Mouse (Mus musculus) heart, embryonic 16.5 days (tissue): ENCODE results near the gene Foxn3. TPM values are rescaled to one million over a fixed set of nuclear protein-coding genes. Genes with fewer than 3 reads are reported as not detected.

Experiments
- ATAC-seq: fragments of 200-750 bp; cut with Nextera tagmentation; replicated peaks from 2 replicates; pipeline ENCODE4 v1.8.0; 2017; ENCODE audit warnings: moderate number of reproducible peaks; ENCODE audit not compliant: insufficient read depth, low FRiP score; ENCODE audit errors: extremely low read depth
- H3K27ac ChIP-seq: fragments of 300-500 bp; sonication (generic); 2 replicates; pipeline ENCODE4 v1.5.1; 2014; ENCODE audit warnings: mild to moderate bottlenecking, low read length, control low read depth, moderate library complexity
- H3K27me3 ChIP-seq: fragments of 300-500 bp; sonication (generic); 2 replicates; pipeline ENCODE4 v1.6.1; 2014; ENCODE audit warnings: low read length, mixed read lengths; ENCODE audit not compliant: control insufficient read depth, insufficient read depth
- H3K36me3 ChIP-seq: fragments of 300-500 bp; sonication (generic); 2 replicates; pipeline ENCODE4 v1.6.1; 2014; ENCODE audit not compliant: control insufficient read depth, insufficient read depth
- H3K4me1 ChIP-seq: fragments of 300-500 bp; sonication (generic); 2 replicates; pipeline ENCODE4 v1.6.1; 2014; ENCODE audit warnings: low read length, mixed read lengths; ENCODE audit not compliant: control insufficient read depth, insufficient read depth
- H3K4me2 ChIP-seq: fragments of 300-500 bp; sonication (generic); 2 replicates; pipeline ENCODE4 v1.6.1; 2014; ENCODE audit warnings: low read depth, mild to moderate bottlenecking, control low read depth, low read length
- H3K4me3 ChIP-seq: fragments of 300-500 bp; sonication (generic); 2 replicates; pipeline ENCODE4 v1.5.1; 2014; ENCODE audit warnings: mild to moderate bottlenecking, control low read depth, low read length
- H3K9ac ChIP-seq: fragments of 300-500 bp; sonication (generic); 2 replicates; pipeline ENCODE4 v1.6.1; 2014; ENCODE audit warnings: low read length, control low read depth
- H3K9me3 ChIP-seq: fragments of 300-500 bp; sonication (generic); replicated peaks from 2 replicates; pipeline ENCODE4 v1.6.1; 2016; ENCODE audit warnings: low read length; ENCODE audit not compliant: control insufficient read depth
- WGBS: fragments of 180-500 bp; shearing (Covaris S2); extraction: QIAGEN DNeasy Blood & Tissue Kit; methylation state at CpG from one replicate; pipeline ENCODE4 v1.1.7; 2014; 5-methylcytosine and 5-hydroxymethylcytosine counted together
- polyA plus RNA-seq: library from polyadenylated mRNA; unstranded; fragments of >200 nt; fragmentation: Nextera tagmentation; extraction: Ambion mirVana; gene quantifications from 2 replicates; pipeline ENCODE4 v1.2.1, GENCODE M21; 2015

Gene Foxn3
- polyA plus RNA-seq, 1 experiment from 2014 or later: 52.1 TPM

GRCm38 (mm10) chr12:99303581-99303980, 259.8 kb downstream of the Foxn3 start:
- Histone ChIP-seq H3K27me3 (no peaks in the 10 kb centered on the region), H3K27ac (no peak overlapping the region), H3K4me2 (no peak overlapping the region), H3K36me3 (no peaks in the 10 kb centered on the region), H3K9ac (no peak overlapping the region), H3K4me1 (peaks cover 32% of the 10 kb centered on the region), H3K9me3 (no peaks in the 10 kb centered on the region), H3K4me3 (no peak overlapping the region)
- ATAC-seq: no peak
- WGBS: 60% methylated on average over 6 of the region's 6 CpGs

DNA sequence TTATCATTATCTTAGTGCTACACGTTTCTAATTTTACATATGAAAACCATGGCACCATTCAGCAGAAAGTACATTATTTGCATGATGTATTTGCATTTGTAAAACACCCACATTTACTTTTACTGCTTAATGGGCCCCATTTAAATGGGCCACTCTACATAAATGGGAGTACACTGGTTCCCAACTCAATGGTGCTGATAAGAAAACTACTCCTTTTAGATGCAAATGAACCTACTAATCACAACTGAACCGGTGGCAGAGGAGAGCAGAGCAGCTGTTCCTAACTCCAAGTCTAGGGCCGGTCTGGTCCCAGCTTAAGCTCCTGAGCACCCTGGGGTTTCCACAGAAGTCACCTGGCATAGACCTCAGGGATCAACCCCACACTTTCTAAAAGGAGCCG, 263.5 kb downstream of the Foxn3 start:
- H3K4me3 ChIP-seq: no peak overlapping the region
- H3K9me3 ChIP-seq: no peaks in the 10 kb centered on the region
- H3K36me3 ChIP-seq: no peaks in the 10 kb centered on the region
- H3K27me3 ChIP-seq: no peaks in the 10 kb centered on the region
- H3K9ac ChIP-seq: no peak overlapping the region
- H3K27ac ChIP-seq: no peak overlapping the region
- ATAC-seq: no peak
- peaks cover 14% of the 10 kb centered on the region for H3K4me1 ChIP-seq
- H3K4me2 ChIP-seq: no peak overlapping the region
- 47% methylated on average over 4 of the region's 4 CpGs for WGBS

GRCm38 (mm10) chr12:99298851-99299600, 264.4 kb downstream of the Foxn3 start:
- no peak overlapping the region for H3K4me3 ChIP-seq
- H3K9me3 ChIP-seq: no peaks in the 10 kb centered on the region
- H3K4me1 ChIP-seq: peaks cover 22% of the 10 kb centered on the region
- no peak overlapping the region for H3K4me2 ChIP-seq
- ATAC-seq: no peak
- H3K27ac ChIP-seq: no peak overlapping the region
- H3K9ac ChIP-seq: no peak overlapping the region
- 54% methylated on average over 12 of the region's 12 CpGs for WGBS
- no peaks in the 10 kb centered on the region for H3K36me3 ChIP-seq
- no peaks in the 10 kb centered on the region for H3K27me3 ChIP-seq

- peaks cover 26% of the 10 kb centered on the region for H3K4me1 ChIP-seq
- no peak overlapping the region for H3K4me3 ChIP-seq
- 57% methylated on average over 6 of the region's 6 CpGs for WGBS
- H3K36me3 ChIP-seq: no peaks in the 10 kb centered on the region
- no peaks in the 10 kb centered on the region for H3K9me3 ChIP-seq
- no peak for ATAC-seq
- H3K27ac ChIP-seq: no peak overlapping the region
- no peaks in the 10 kb centered on the region for H3K27me3 ChIP-seq
- no peak overlapping the region for H3K4me2 ChIP-seq
- no peak overlapping the region for H3K9ac ChIP-seq
Measured at GRCm38 (mm10) chr12:99298242-99298641, 265.1 kb downstream of the Foxn3 start.

- Histone ChIP-seq H3K36me3 (no peaks in the 10 kb centered on the region), H3K4me3 (no peak overlapping the region), H3K4me2 (no peak overlapping the region), H3K9me3 (no peaks in the 10 kb centered on the region), H3K27ac (no peak overlapping the region), H3K4me1 (peaks cover 31% of the 10 kb centered on the region), H3K9ac (no peak overlapping the region), H3K27me3 (no peaks in the 10 kb centered on the region)
- ATAC-seq: no peak
- 80% methylated on average over 2 of the region's 2 CpGs for WGBS
Measured at GRCm38 (mm10) chr12:99297792-99298191, 265.6 kb downstream of the Foxn3 start.

GRCm38 (mm10) chr12:99293532-99293931, 269.9 kb downstream of the Foxn3 start:
- Histone ChIP-seq H3K9me3 (no peaks in the 10 kb centered on the region), H3K36me3 (no peaks in the 10 kb centered on the region), H3K4me1 (peaks cover 23% of the 10 kb centered on the region), H3K27me3 (no peaks in the 10 kb centered on the region), H3K4me3 (no peak overlapping the region), H3K9ac (no peak overlapping the region), H3K4me2 (no peak overlapping the region), H3K27ac (no peak overlapping the region)
- no peak for ATAC-seq
- 74% methylated on average over 7 of the region's 7 CpGs for WGBS

DNA sequence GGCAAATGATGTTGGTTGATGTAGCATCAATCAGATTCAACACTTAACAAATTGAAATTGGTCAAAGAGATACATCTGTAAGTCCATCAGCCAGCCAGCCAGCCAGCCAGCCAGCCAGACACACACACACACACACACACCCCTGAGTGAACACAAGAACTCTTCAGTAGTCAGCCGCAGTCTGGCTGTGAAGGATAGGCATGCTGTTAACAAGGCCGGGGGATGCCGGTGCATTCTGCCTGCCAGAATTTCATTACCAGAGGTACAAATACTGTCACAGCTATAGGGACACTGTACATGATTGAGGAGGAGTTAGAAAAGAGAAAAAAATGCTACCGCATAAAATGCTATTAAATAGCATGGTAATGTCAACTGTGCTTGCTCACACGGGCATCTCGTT, 271.2 kb downstream of the Foxn3 start:
- no peaks in the 10 kb centered on the region for H3K36me3 ChIP-seq
- H3K9me3 ChIP-seq: no peaks in the 10 kb centered on the region
- no peak for ATAC-seq
- H3K4me2 ChIP-seq: no peak overlapping the region
- peaks cover 22% of the 10 kb centered on the region for H3K4me1 ChIP-seq
- H3K27me3 ChIP-seq: no peaks in the 10 kb centered on the region
- H3K27ac ChIP-seq: no peak overlapping the region
- no peak overlapping the region for H3K4me3 ChIP-seq
- no peak overlapping the region for H3K9ac ChIP-seq
- WGBS: 71% methylated on average over 6 of the region's 6 CpGs

DNA sequence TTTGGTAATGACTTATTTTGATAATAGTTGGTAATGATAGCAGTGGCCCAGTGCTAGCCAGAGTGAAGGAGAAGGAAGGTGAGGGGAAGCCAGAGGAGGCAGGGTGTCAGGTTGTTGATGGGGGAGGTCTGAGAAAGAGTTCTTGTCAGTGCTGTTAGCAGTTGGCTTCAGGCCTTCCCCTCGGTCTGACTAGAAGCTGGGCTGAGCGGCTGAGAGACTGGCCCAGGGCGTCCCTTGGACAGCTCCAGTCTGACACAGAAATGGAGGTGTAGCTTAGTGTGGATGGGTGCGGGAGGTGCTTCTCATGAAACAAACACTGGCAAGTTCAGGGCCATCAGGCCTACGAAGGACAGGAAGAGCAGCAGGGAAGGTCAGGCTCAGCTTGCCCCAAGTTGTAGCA, 276.3 kb downstream of the Foxn3 start:
- peaks cover 22% of the 10 kb centered on the region for H3K4me1 ChIP-seq

DNA sequence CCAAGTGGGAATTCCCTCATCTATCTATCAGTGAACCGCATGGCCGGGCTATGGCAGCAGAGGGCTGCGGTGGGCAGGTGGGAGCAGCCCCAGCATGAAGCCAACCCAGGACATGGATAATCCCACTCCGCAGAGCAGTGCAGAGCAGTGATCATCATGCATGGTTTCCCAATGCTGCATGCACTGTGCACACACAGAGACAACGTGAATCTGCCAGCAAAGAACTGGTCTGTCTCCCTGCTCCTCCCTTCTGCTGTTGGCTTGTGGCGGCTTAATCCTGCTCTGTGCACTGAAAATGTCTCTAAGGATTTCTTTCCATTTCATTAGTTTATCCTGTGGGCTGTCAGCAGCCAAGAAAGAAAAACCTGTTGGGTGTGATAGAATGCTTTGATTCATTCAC, 276.7 kb downstream of the Foxn3 start:
- Histone ChIP-seq H3K9me3 (no peaks in the 10 kb centered on the region), H3K4me1 (peaks cover 25% of the 10 kb centered on the region), H3K4me2 (no peak overlapping the region), H3K27me3 (no peaks in the 10 kb centered on the region), H3K4me3 (no peak overlapping the region), H3K9ac (no peak overlapping the region), H3K36me3 (no peaks in the 10 kb centered on the region), H3K27ac (no peak overlapping the region)
- no peak for ATAC-seq
- 81% methylated on average over 6 of the region's 6 CpGs for whole genome bisulfite sequencing

More for the DNA sequence above, 276.3 kb downstream of the Foxn3 start:
- Histone ChIP-seq H3K36me3 (no peaks in the 10 kb centered on the region), H3K9me3 (no peaks in the 10 kb centered on the region), H3K4me3 (no peak overlapping the region), H3K27me3 (no peaks in the 10 kb centered on the region), H3K27ac (no peak overlapping the region), H3K4me2 (no peak overlapping the region), H3K9ac (no peak overlapping the region)
- ATAC-seq: no peak
- 57% methylated on average over 5 of the region's 5 CpGs for WGBS
